Mouse (Mus musculus): ENCODE data around the gene Lsm14a. TPM values are rescaled to one million over a fixed set of nuclear protein-coding genes. Genes with fewer than 3 reads are reported as not detected.

Lsm14a gene
- polyA plus RNA-seq, 1 experiment: 48.1 TPM

GRCm38 (mm10) chr7:34390111-34390833 is 2.8 kb downstream of the Lsm14a start:
- Histone ChIP-seq H3K27ac (ENCODE audit: insufficient read depth, low read depth, low read length) (peak overlapping the region; percentile 97), H3K36me3 (ENCODE audit: control insufficient read depth, insufficient read depth, low read length) (no peaks in the 10 kb centered on the region), H3K4me1 (ENCODE audit: control insufficient read depth, insufficient read depth, low read length) (peaks cover 18% of the 10 kb centered on the region), H3K4me3 (ENCODE audit: insufficient read depth, low read depth, low read length) (peak overlapping the region; percentile 90), H3K27me3 (replicated peaks; ENCODE audit: control insufficient read depth, insufficient read depth, low read length) (no peaks in the 10 kb centered on the region)
- no peak for DNase-seq
- 4% methylated on average over 18 of the region's 18 CpGs for WGBS
- no peak for TF ChIP-seq CTCF (conservative IDR thresholded peaks at IDR 0.05; ENCODE audit: insufficient read depth, insufficient read length, low read depth, low read length)

- Histone ChIP-seq H3K36me3 (ENCODE audit: control insufficient read depth, insufficient read depth, low read length) (no peaks in the 10 kb centered on the region), H3K27ac (ENCODE audit: insufficient read depth, low read depth, low read length) (peak overlapping the region; percentile 97), H3K27me3 (replicated peaks; ENCODE audit: control insufficient read depth, insufficient read depth, low read length) (no peaks in the 10 kb centered on the region), H3K4me1 (ENCODE audit: control insufficient read depth, insufficient read depth, low read length) (peaks cover 19% of the 10 kb centered on the region), H3K4me3 (ENCODE audit: insufficient read depth, low read depth, low read length) (peak overlapping the region; percentile 90)
- 2% methylated on average over 99 of the region's 100 CpGs for WGBS
- peak; percentile 95 for DNase-seq
- peak; percentile 97 for TF ChIP-seq POLR2A (IDR thresholded peaks at IDR 0.05; ENCODE audit: low read depth, low read length)
- TF ChIP-seq CTCF (conservative IDR thresholded peaks at IDR 0.05; ENCODE audit: insufficient read depth, insufficient read length, low read depth, low read length): no peak
These were observed 3.6 kb downstream of the Lsm14a start for GRCm38 (mm10) chr7:34389277-34390085.

DNA sequence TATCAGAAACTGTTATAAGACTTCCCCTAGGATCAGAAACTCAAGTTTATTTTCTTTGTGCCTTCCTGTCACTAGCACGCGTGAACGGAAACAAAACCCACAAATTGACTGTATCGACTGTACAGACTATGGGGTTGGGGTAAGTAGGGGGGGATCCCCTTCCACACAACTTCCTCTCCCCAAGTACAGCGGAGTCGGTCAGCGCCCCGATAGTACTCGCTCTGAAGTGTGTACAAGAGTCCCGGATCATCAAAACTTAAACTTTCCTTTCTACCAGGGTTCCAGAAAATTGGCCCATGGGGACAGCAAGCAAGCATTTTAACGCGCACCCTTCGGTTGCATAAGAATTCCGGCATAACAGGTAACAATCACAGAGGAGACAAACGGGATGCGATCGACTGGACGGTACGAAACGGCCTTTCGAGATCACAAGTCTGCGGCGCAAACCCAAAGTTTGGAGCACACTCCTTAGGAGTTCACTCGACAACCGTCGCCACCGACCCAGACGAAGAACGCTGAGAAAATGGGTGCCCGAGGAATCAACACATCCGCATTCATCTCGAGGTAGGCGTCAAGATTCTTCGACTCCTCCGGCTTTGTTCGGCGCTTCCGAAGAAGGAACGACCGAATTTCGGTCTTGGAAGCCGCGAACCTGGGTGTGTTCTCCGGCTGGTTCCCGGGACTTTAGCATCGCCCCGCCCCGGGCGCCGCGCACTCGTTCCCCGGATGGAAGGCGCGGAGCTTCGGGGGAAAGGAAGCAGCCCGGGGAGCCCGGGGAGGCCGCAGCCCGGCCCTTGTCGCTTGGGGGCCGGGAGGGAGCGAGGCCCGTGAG is 4.5 kb downstream of the Lsm14a start:
- Histone ChIP-seq H3K27ac (ENCODE audit: insufficient read depth, low read depth, low read length) (peak overlapping the region; percentile 94), H3K4me3 (ENCODE audit: insufficient read depth, low read depth, low read length) (peak overlapping the region; percentile 72), H3K27me3 (replicated peaks; ENCODE audit: control insufficient read depth, insufficient read depth, low read length) (no peaks in the 10 kb centered on the region), H3K36me3 (ENCODE audit: control insufficient read depth, insufficient read depth, low read length) (no peaks in the 10 kb centered on the region), H3K4me1 (ENCODE audit: control insufficient read depth, insufficient read depth, low read length) (peaks cover 24% of the 10 kb centered on the region)
- TF ChIP-seq POLR2A (IDR thresholded peaks at IDR 0.05; ENCODE audit: low read depth, low read length) (no peak), CTCF (conservative IDR thresholded peaks at IDR 0.05; ENCODE audit: insufficient read depth, insufficient read length, low read depth, low read length) (no peak)
- peak; percentile 79 for DNase-seq
- under 1% methylated on average over 64 of the region's 64 CpGs for WGBS

DNA sequence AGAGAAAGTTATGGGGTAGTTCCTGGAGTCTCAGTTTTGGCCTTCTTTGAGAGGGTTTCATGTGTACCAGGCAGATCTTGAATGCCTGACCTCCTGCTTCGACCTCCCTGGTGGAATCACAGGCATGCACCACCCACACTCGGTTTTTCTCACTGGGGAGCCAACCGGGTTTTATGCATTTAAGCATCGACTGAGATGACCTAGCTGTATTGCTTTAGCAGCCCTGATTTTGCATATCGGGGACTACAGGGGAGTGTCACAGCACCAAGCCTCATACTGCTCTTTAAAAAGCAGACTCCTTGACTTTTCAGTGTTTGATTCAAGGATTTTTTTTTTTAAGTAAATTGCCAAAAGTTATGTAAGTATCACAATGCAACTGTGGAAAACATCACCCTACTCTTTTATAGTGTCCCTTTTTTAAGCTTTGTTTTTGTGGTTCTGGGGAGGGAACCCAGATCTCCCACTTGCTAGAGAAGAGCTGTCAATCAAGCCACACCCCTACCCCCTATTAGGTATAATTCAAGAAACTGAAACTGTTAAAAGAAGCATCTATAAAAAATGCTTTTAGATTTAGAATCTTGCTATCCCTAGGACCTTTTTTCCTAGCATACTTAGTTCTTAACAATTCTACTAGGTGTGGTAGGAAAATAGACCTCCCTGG is 5.2 kb downstream of the Lsm14a start:
- TF ChIP-seq POLR2A (IDR thresholded peaks at IDR 0.05; ENCODE audit: low read depth, low read length): no peak
- no peak for TF ChIP-seq CTCF (conservative IDR thresholded peaks at IDR 0.05; ENCODE audit: insufficient read depth, insufficient read length, low read depth, low read length)
- H3K4me3 ChIP-seq (ENCODE audit: insufficient read depth, low read depth, low read length): peak overlapping the region; percentile 72
- DNase-seq: peak; percentile 27
- H3K27me3 ChIP-seq (replicated peaks; ENCODE audit: control insufficient read depth, insufficient read depth, low read length): no peaks in the 10 kb centered on the region
- WGBS: under 1% methylated on average over 5 of the region's 5 CpGs
- H3K36me3 ChIP-seq (ENCODE audit: control insufficient read depth, insufficient read depth, low read length): no peaks in the 10 kb centered on the region
- H3K4me1 ChIP-seq (ENCODE audit: control insufficient read depth, insufficient read depth, low read length): peaks cover 26% of the 10 kb centered on the region
- H3K27ac ChIP-seq (ENCODE audit: insufficient read depth, low read depth, low read length): no peak overlapping the region; the same call in 1 of the 2 replicates

DNA sequence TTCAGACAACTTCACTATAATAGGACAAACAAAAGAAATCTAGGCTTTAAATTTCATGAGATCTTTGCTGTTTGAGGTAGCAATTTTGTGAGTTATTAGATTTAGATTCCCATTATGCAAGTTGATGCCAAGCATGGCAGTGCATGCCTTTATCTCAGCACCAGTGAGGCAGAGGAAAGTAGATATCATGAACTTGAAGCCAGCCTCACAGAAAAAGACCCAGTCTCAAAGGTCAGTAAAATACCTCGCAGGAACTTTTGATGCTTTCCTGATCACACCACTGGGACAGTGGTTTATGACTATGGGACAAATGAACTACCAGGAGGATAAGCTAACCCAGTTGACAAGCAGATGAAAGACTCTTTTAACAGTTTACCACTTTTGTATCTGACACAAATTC is 10.3 kb downstream of the Lsm14a start:
- TF ChIP-seq POLR2A (IDR thresholded peaks at IDR 0.05; ENCODE audit: low read depth, low read length): no peak
- no peak for TF ChIP-seq CTCF (conservative IDR thresholded peaks at IDR 0.05; ENCODE audit: insufficient read depth, insufficient read length, low read depth, low read length)
- DNase-seq: no peak
- 13% methylated on average over 1 of the region's 1 CpGs for WGBS
- H3K27me3 ChIP-seq (replicated peaks; ENCODE audit: control insufficient read depth, insufficient read depth, low read length): no peaks in the 10 kb centered on the region
- H3K4me1 ChIP-seq (ENCODE audit: control insufficient read depth, insufficient read depth, low read length): peaks cover 26% of the 10 kb centered on the region
- H3K27ac ChIP-seq (ENCODE audit: insufficient read depth, low read depth, low read length): 0 out of 2 replicates have a peak overlapping the region, but pooled peaks have one; percentile 16
- no peak overlapping the region for H3K4me3 ChIP-seq (ENCODE audit: insufficient read depth, low read depth, low read length)
- H3K36me3 ChIP-seq (ENCODE audit: control insufficient read depth, insufficient read depth, low read length): no peaks in the 10 kb centered on the region

DNA sequence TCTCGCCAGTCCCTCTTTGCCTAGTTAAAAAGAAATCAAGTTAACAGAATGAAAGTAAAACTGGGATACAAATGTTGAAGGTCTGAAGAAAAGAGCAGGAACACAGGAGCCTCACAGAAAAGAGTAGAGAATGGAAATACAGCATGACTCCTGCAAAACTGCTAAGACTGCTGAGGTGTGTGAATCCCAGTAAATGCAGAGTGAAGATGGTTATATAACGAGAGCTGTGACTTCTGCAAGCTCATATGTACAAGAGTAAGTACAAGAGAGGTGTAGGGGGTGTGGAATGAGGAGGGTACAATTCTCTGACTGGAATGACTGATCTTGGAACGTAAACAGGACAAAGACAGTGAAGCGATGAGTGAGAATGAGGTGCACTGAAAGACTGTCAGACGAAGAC is 11.4 kb downstream of the Lsm14a start:
- Histone ChIP-seq H3K27me3 (replicated peaks; ENCODE audit: control insufficient read depth, insufficient read depth, low read length) (no peaks in the 10 kb centered on the region), H3K4me3 (ENCODE audit: insufficient read depth, low read depth, low read length) (no peak overlapping the region), H3K27ac (ENCODE audit: insufficient read depth, low read depth, low read length) (peak overlapping the region; percentile 16; the same call in 1 of the 2 replicates), H3K36me3 (ENCODE audit: control insufficient read depth, insufficient read depth, low read length) (no peaks in the 10 kb centered on the region), H3K4me1 (ENCODE audit: control insufficient read depth, insufficient read depth, low read length) (peaks cover 19% of the 10 kb centered on the region)
- DNase-seq: no peak
- TF ChIP-seq POLR2A (IDR thresholded peaks at IDR 0.05; ENCODE audit: low read depth, low read length) (no peak), CTCF (conservative IDR thresholded peaks at IDR 0.05; ENCODE audit: insufficient read depth, insufficient read length, low read depth, low read length) (no peak)
- WGBS: 68% methylated on average over 5 of the region's 5 CpGs
